Mouse (Mus musculus): ENCODE measurements at regions not wholly inside any gene's neighbourhood (a gene's known extent, or its start where the extent isn't known, plus 50 kb on each side); places are given as distances from the start of the nearest gene placed in this dataset.

- TF ChIP-seq CTCF (conservative IDR thresholded peaks at IDR 0.05; ENCODE audit: low read length), result no peak
- TF ChIP-seq POU5F1 (IDR thresholded peaks at IDR 0.05; ENCODE audit: borderline replicate concordance, low read length), result no peak
- no peak for TF ChIP-seq NANOG (IDR thresholded peaks at IDR 0.05; ENCODE audit: borderline replicate concordance, low read length)
These were observed 167.8 kb upstream of the Spats2l start for GRCm38 (mm10) chr1:57606060-57606683.
